Comparison of ENCODE assay signal across 9 mouse cellular contexts in the genomic region with DNA sequence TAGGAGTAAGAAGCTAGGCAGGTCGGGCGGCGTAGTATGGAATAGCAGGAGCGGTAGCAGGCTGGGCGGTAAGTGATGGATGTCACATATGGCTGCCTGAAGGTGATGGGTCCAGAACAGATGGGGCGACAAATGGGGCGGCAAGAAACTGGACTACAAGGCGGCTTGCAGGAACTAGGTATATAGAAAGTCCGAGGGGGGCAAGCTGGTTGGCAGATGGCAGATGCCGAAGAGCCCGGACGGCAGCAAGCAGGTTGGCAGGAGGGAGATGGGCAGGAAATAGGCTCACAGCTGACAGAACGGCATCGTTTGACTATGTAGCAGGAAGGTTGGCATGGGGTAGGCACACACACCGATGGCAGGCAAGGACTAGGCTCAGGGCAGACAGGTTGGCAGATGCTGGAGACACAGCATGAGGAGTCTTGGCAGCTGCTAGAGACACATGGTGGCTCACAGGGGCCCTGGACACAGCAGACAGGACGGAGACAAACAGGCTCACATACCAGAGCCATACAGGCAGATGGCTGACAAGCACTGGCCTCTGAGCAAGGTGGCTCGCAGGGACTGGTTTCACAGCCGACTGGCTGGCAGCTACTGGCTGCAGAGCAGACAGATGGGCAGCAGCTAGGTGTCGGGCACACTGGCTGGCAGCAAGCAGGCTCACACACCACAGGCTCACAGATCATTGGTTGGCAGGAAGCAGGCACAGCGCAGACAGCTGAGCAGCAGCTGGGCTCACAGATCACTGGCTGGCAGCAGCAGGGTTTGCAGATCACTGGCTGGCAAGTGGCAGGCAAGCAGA. TPM values are rescaled to one million over a fixed set of nuclear protein-coding genes. Genes with fewer than 3 reads are reported as not detected.
DNase-seq lines count a peak whose midpoint lies in the region; ATAC-seq lines count a peak whose summit lies in the region.
"Had no signal": no experiment of that assay in that cellular context is flagged by ENCODE, and none has a peak within 500 bp of the region (broad histone marks: within the 10 kb centered on the region; RNA-seq: fewer than 3 reads in every experiment).

No protein-coding gene starts in this region.

- intact Hi-C loops in left cerebral cortex, postnatal 10 days (cut with DNase I): no loop called here
- intact Hi-C loops in heart, postnatal 25 days (cut with DNase I): no loop called here

- ATAC-seq in forebrain, embryonic 13.5 days: peak; percentile 90
- ATAC-seq in forebrain, embryonic 12.5 days (ENCODE audit: low FRiP score): no peak
- ATAC-seq in megakaryocyte progenitor cell, adult 5-6 weeks (replicated peaks; ENCODE audit: poor library complexity): no peak

- H3K9ac ChIP-seq in forebrain, embryonic 13.5 days: no peak overlapping the region
- H3K9ac ChIP-seq in forebrain, embryonic 12.5 days: no peak overlapping the region

- H3K4me3 ChIP-seq in forebrain, embryonic 13.5 days: no peak overlapping the region
- H3K4me3 ChIP-seq in forebrain, embryonic 12.5 days (replicated peaks): no peak overlapping the region

- H3K9me3 ChIP-seq in forebrain, embryonic 13.5 days (replicated peaks): no peaks in the 10 kb centered on the region
- H3K9me3 ChIP-seq in forebrain, embryonic 12.5 days: no peaks in the 10 kb centered on the region

- no peaks in the 10 kb centered on the region for H3K27me3 ChIP-seq in forebrain, embryonic 13.5 days
- H3K27me3 ChIP-seq in forebrain, embryonic 12.5 days: no peaks in the 10 kb centered on the region

- no peaks in the 10 kb centered on the region for H3K36me3 ChIP-seq in forebrain, embryonic 13.5 days (ENCODE audit: poor library complexity, severe bottlenecking)
- no peaks in the 10 kb centered on the region for H3K36me3 ChIP-seq in forebrain, embryonic 12.5 days (replicated peaks)

- peak overlapping the region; percentile 67 for H3K27ac ChIP-seq in forebrain, embryonic 13.5 days
- H3K27ac ChIP-seq in forebrain, embryonic 12.5 days: no peak overlapping the region

- no peaks in the 10 kb centered on the region for H3K4me1 ChIP-seq in forebrain, embryonic 13.5 days
- H3K4me1 ChIP-seq in forebrain, embryonic 12.5 days: no peaks in the 10 kb centered on the region

- no peak overlapping the region for H3K4me2 ChIP-seq in forebrain, embryonic 13.5 days
- no peak overlapping the region for H3K4me2 ChIP-seq in forebrain, embryonic 12.5 days

- 83% methylated on average over 20 of the region's 20 CpGs for WGBS in forebrain, embryonic 13.5 days
- 87% methylated on average over 20 of the region's 20 CpGs for WGBS in forebrain, embryonic 12.5 days

- DNase-seq in adrenal gland, adult 8-10 months: peak; percentile 11
- DNase-seq in frontal cortex, adult 2 months (ENCODE audit: extremely low spot score in 1 of 2, low spot score in 1 of 2): peak; percentile 52 to 53
- peak; percentile 52 to 64 for DNase-seq in left cerebral cortex, postnatal 10 days (ENCODE audit: extremely low spot score in 1 of 2, low spot score in 2 of 2)
- no peak for DNase-seq in spleen, postnatal 10 days (ENCODE audit: low spot score in 2 of 2)
- no peak for DNase-seq in heart, postnatal 25 days (ENCODE audit: low spot score)

RNA-seq across cellular contexts. Expression of gene Krtap16-1, which starts 0.9 kb away (rescaled TPM):
- polyA plus RNA-seq in forebrain, embryonic 13.5 days (2015; fragmentation: Nextera tagmentation; extraction: Ambion mirVana): not detected in 2 replicates
- polyA plus RNA-seq in forebrain, embryonic 12.5 days (2016; fragmentation: Nextera tagmentation; extraction: Ambion mirVana): not detected in 2 replicates
- total RNA-seq in adrenal gland, adult 8-10 months (2022): not detected
- polyA plus RNA-seq in frontal cortex, adult 2 months (2012; rRNA removed): 0.08 TPM in 1 of 2 replicates, not detected in the other
- not detected for total RNA-seq in left cerebral cortex, postnatal 10 days (2021)
- not detected for total RNA-seq in heart, postnatal 25 days (2021)
- total RNA-seq in megakaryocyte progenitor cell, adult 5-6 weeks (2015): not detected in 2 replicates
- total RNA-seq in megakaryocyte progenitor cell, adult 5-6 weeks (2017): not detected in 2 replicates
- polyA plus RNA-seq: cortical plate, adult 2 months had no signal

RNA-seq across cellular contexts. Expression of gene Krtap29-1, which starts 6.6 kb away (rescaled TPM):
- polyA plus RNA-seq in forebrain, embryonic 13.5 days (2015; fragmentation: Nextera tagmentation; extraction: Ambion mirVana): not detected in 2 replicates
- polyA plus RNA-seq in forebrain, embryonic 12.5 days (2016; fragmentation: Nextera tagmentation; extraction: Ambion mirVana): not detected in 2 replicates
- not detected for total RNA-seq in adrenal gland, adult 8-10 months (2022)
- not detected in 2 replicates for polyA plus RNA-seq in frontal cortex, adult 2 months (2012; rRNA removed)
- total RNA-seq in left cerebral cortex, postnatal 10 days (2021): not detected
- not detected for total RNA-seq in heart, postnatal 25 days (2021)
- not detected in 2 replicates for total RNA-seq in megakaryocyte progenitor cell, adult 5-6 weeks (2015)
- not detected in 2 replicates for total RNA-seq in megakaryocyte progenitor cell, adult 5-6 weeks (2017)
- polyA plus RNA-seq: cortical plate, adult 2 months had no signal

RNA-seq across cellular contexts. Expression of gene Krtap17-1, which starts 8.3 kb away (rescaled TPM):
- not detected in 2 replicates for polyA plus RNA-seq in forebrain, embryonic 13.5 days (2015; fragmentation: Nextera tagmentation; extraction: Ambion mirVana)
- polyA plus RNA-seq in forebrain, embryonic 12.5 days (2016; fragmentation: Nextera tagmentation; extraction: Ambion mirVana): not detected in 2 replicates
- total RNA-seq in adrenal gland, adult 8-10 months (2022): not detected
- polyA plus RNA-seq in frontal cortex, adult 2 months (2012; rRNA removed): not detected in 2 replicates
- not detected for total RNA-seq in left cerebral cortex, postnatal 10 days (2021)
- total RNA-seq in heart, postnatal 25 days (2021): not detected
- total RNA-seq in megakaryocyte progenitor cell, adult 5-6 weeks (2015): not detected in 2 replicates
- not detected in 2 replicates for total RNA-seq in megakaryocyte progenitor cell, adult 5-6 weeks (2017)
- polyA plus RNA-seq: cortical plate, adult 2 months had no signal

RNA-seq across cellular contexts. Expression of gene Krt33a, which starts 30.5 kb away (rescaled TPM):
- polyA plus RNA-seq in forebrain, embryonic 13.5 days (2015; fragmentation: Nextera tagmentation; extraction: Ambion mirVana): not detected in 2 replicates
- not detected in 2 replicates for polyA plus RNA-seq in forebrain, embryonic 12.5 days (2016; fragmentation: Nextera tagmentation; extraction: Ambion mirVana)
- total RNA-seq in adrenal gland, adult 8-10 months (2022): not detected
- not detected in 2 replicates for polyA plus RNA-seq in frontal cortex, adult 2 months (2012; rRNA removed)
- total RNA-seq in left cerebral cortex, postnatal 10 days (2021): not detected
- not detected for total RNA-seq in heart, postnatal 25 days (2021)
- not detected in 2 replicates for total RNA-seq in megakaryocyte progenitor cell, adult 5-6 weeks (2015)
- not detected in 2 replicates for total RNA-seq in megakaryocyte progenitor cell, adult 5-6 weeks (2017)

RNA-seq across cellular contexts. Expression of gene Krtap9-5, which starts 37.2 kb away (rescaled TPM):
- not detected in 2 replicates for polyA plus RNA-seq in forebrain, embryonic 13.5 days (2015; fragmentation: Nextera tagmentation; extraction: Ambion mirVana)
- polyA plus RNA-seq in forebrain, embryonic 12.5 days (2016; fragmentation: Nextera tagmentation; extraction: Ambion mirVana): not detected in 2 replicates
- not detected for total RNA-seq in adrenal gland, adult 8-10 months (2022)
- polyA plus RNA-seq in frontal cortex, adult 2 months (2012; rRNA removed): not detected in 2 replicates
- not detected for total RNA-seq in left cerebral cortex, postnatal 10 days (2021)
- not detected for total RNA-seq in heart, postnatal 25 days (2021)
- total RNA-seq in megakaryocyte progenitor cell, adult 5-6 weeks (2015): not detected in 2 replicates
- not detected in 2 replicates for total RNA-seq in megakaryocyte progenitor cell, adult 5-6 weeks (2017)
- polyA plus RNA-seq: cortical plate, adult 2 months had no signal

Comparison
In these comparisons a context has a peak if more than half of its experiments do, and no peak if none do; other contexts are left out.
1. DNase-seq: peak in adrenal gland, adult 8-10 months (single experiment), frontal cortex, adult 2 months (2 of 2) and left cerebral cortex, postnatal 10 days (2 of 2); none in spleen, postnatal 10 days (0 of 2) and heart, postnatal 25 days (single experiment).